ENCODE assay signal across 10 mouse cellular contexts in genomic region chr12:85986540-85987443, GRCm38 (mm10).
DNase-seq lines count a peak whose midpoint lies in the region; ATAC-seq and TF ChIP-seq lines count a peak whose summit lies in the region.
"Had no signal": no experiment of that assay in that cellular context is flagged by ENCODE, and none has a peak within 500 bp of the region (broad histone marks: within the 10 kb centered on the region; RNA-seq: fewer than 3 reads in every experiment).

No protein-coding gene starts in this region.

- WGBS in heart, embryonic 10.5 days = 65% methylated on average over 13 of the region's 13 CpGs
- 42% methylated on average over 13 of the region's 13 CpGs for WGBS in lung, embryonic 16.5 days

- H3K27me3 ChIP-seq in heart, embryonic 10.5 days (ENCODE audit: insufficient read depth, poor library complexity, severe bottlenecking) = no peaks in the 10 kb centered on the region
- no peaks in the 10 kb centered on the region for H3K27me3 ChIP-seq in lung, embryonic 16.5 days (ENCODE audit: control insufficient read depth, insufficient read depth, low read depth, low read length)

- H3K4me1 ChIP-seq in heart, embryonic 10.5 days = peaks cover 23% of the 10 kb centered on the region
- peaks cover 16% of the 10 kb centered on the region for H3K4me1 ChIP-seq in lung, embryonic 16.5 days (replicated peaks; ENCODE audit: control insufficient read depth, insufficient read depth, low read length)
- peaks cover 14% of the 10 kb centered on the region for H3K4me1 ChIP-seq in embryonic fibroblast, embryonic 13.5 days (ENCODE audit: control insufficient read depth, insufficient read depth, low read length)

- H3K9ac ChIP-seq in lung, embryonic 16.5 days (ENCODE audit: low read length) = no peak overlapping the region

- DNase-seq in heart, adult 11 months = peak; percentile 89
- no peak for DNase-seq in heart, embryonic 10.5 days (ENCODE audit: low spot score)
- no peak for DNase-seq in lung, postnatal 25 days (ENCODE audit: low spot score)
- peak; percentile 62 for DNase-seq in lung, postnatal 10 days
- DNase-seq in spleen, postnatal 14 days (ENCODE audit: low spot score in 2 of 2) = no peak
- no peak for DNase-seq in B cell, adult 2 months
- DNase-seq: cerebellum, adult 9-11 months had no signal

- no peak overlapping the region for H3K4me3 ChIP-seq in heart, embryonic 10.5 days
- H3K4me3 ChIP-seq in lung, embryonic 16.5 days (ENCODE audit: low read length) = no peak overlapping the region
- H3K4me3 ChIP-seq in embryonic fibroblast, embryonic 13.5 days (ENCODE audit: insufficient read depth, low read length) = no peak overlapping the region

- no peak for TF ChIP-seq POLR2A in embryonic fibroblast, embryonic 13.5 days (IDR thresholded peaks at IDR 0.05; ENCODE audit: low read depth, low read length)

- ATAC-seq in lung, embryonic 16.5 days (ENCODE audit: low read depth) = peak; percentile 75; the same call in 1 of the 2 replicates

- H3K36me3 ChIP-seq in heart, embryonic 10.5 days = 0 out of 2 replicates have a peak, but pooled peaks cover 2% of the 10 kb centered on the region
- no peaks in the 10 kb centered on the region; the same call in 1 of the 2 replicates for H3K36me3 ChIP-seq in lung, embryonic 16.5 days (ENCODE audit: control insufficient read depth, insufficient read depth, low read length)

- no peaks in the 10 kb centered on the region for H3K9me3 ChIP-seq in heart, embryonic 10.5 days
- no peaks in the 10 kb centered on the region for H3K9me3 ChIP-seq in lung, embryonic 16.5 days (ENCODE audit: control insufficient read depth, low read length)

- peak overlapping the region; percentile 16; the same call in 1 of the 2 replicates for H3K4me2 ChIP-seq in lung, embryonic 16.5 days (ENCODE audit: low read depth, low read length)
- H3K4me2 ChIP-seq: liver, embryonic 11.5 days had no signal

- no peak for TF ChIP-seq CTCF in embryonic fibroblast, embryonic 13.5 days (IDR thresholded peaks at IDR 0.05; ENCODE audit: borderline replicate concordance, insufficient read depth, low read length)

- H3K27ac ChIP-seq in heart, embryonic 10.5 days = no peak overlapping the region
- no peak overlapping the region for H3K27ac ChIP-seq in lung, embryonic 16.5 days (ENCODE audit: low read length)
- peak overlapping the region; percentile 63; the same call in 1 of the 2 replicates for H3K27ac ChIP-seq in embryonic fibroblast, embryonic 13.5 days (ENCODE audit: insufficient read depth, low read length)

Comparison
In these comparisons a context has a peak if more than half of its experiments do, and no peak if none do; other contexts are left out.
1. DNase-seq: peak in heart, adult 11 months (single experiment) and lung, postnatal 10 days (single experiment); none in heart, embryonic 10.5 days (single experiment), lung, postnatal 25 days (single experiment), spleen, postnatal 14 days (0 of 2) and B cell, adult 2 months (0 of 2).